Mouse (Mus musculus): ENCODE results near the gene Tet1. TPM values are rescaled to one million over a fixed set of nuclear protein-coding genes. Genes with fewer than 3 reads are reported as not detected.

The Tet1 gene
- polyA plus RNA-seq, 1 experiment = 231 TPM

DNA sequence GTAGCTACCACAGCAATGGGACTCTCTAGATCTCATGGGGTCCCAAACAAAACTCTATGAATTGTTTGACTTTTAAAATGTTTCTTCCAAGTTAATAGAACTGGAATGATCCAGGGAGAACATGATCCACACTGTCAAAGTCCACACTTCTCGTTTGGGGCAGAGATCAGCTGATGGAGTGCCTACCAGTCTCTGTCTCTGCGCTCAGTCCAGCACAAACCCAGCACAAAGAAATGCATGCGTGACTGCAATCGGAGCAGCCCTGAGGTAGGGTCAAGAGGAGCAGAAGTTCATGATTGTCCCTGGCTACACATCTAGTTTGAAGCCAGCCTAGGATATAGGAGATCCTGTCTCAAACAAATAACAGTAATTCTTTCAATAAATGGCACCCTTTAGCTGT is 85.4 kb downstream of the Tet1 start:
- peaks cover 92% of the 10 kb centered on the region for H3K36me3 ChIP-seq (ENCODE audit: control insufficient read depth, insufficient read depth, low read length, poor library complexity, severe bottlenecking)
- H3K4me1 ChIP-seq (ENCODE audit: control insufficient read depth, insufficient read depth, low read length) = no peaks in the 10 kb centered on the region
- H3K27ac ChIP-seq (ENCODE audit: insufficient read depth, low read length) = no peak overlapping the region
- no peak for TF ChIP-seq EP300 (IDR thresholded peaks at IDR 0.05; ENCODE audit: insufficient read depth, low read depth, low read length)
- H3K9ac ChIP-seq (ENCODE audit: low read depth, poor library complexity, severe bottlenecking) = no peak overlapping the region
- no peaks in the 10 kb centered on the region for H3K9me3 ChIP-seq (replicated peaks; ENCODE audit: control insufficient read depth, insufficient read depth, low read length, poor library complexity, severe bottlenecking)
- H3K4me3 ChIP-seq (ENCODE audit: low read depth, low read length) = no peak overlapping the region
- H3K27me3 ChIP-seq (ENCODE audit: control insufficient read depth, insufficient read depth, low read length, poor library complexity, severe bottlenecking) = no peaks in the 10 kb centered on the region

DNA sequence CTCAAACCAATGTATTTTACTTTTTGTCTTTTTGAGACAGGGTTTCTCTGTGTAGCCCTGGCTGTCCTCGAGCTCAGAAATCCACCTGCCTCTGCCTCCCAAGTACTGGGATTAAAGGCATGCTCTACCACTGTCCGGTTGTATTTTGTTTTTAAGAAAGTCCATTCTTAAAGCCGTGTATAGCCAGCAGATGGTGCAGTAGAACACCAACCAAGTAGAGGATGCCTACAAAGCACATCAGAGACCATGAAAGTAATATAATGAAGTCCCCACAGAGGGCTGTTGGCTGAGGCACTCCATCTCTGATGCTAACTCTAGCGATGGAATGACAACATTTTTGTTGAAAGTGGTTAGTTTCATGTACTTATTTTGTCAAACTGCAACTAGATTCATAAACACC is 98.8 kb downstream of the Tet1 start:
- H3K27ac ChIP-seq (ENCODE audit: insufficient read depth, low read length) = no peak overlapping the region
- peaks cover 93% of the 10 kb centered on the region for H3K36me3 ChIP-seq (ENCODE audit: control insufficient read depth, insufficient read depth, low read length, poor library complexity, severe bottlenecking)
- no peak for TF ChIP-seq POLR2A (IDR thresholded peaks at IDR 0.05; ENCODE audit: insufficient read depth, low read length)
- no peaks in the 10 kb centered on the region for H3K27me3 ChIP-seq (ENCODE audit: control insufficient read depth, insufficient read depth, low read length, poor library complexity, severe bottlenecking)
- no peak overlapping the region for H3K9ac ChIP-seq (ENCODE audit: low read depth, poor library complexity, severe bottlenecking)
- H3K4me3 ChIP-seq (ENCODE audit: low read depth, low read length) = no peak overlapping the region
- no peaks in the 10 kb centered on the region for H3K4me1 ChIP-seq (ENCODE audit: control insufficient read depth, insufficient read depth, low read length)
- no peaks in the 10 kb centered on the region for H3K9me3 ChIP-seq (replicated peaks; ENCODE audit: control insufficient read depth, insufficient read depth, low read length, poor library complexity, severe bottlenecking)

DNA sequence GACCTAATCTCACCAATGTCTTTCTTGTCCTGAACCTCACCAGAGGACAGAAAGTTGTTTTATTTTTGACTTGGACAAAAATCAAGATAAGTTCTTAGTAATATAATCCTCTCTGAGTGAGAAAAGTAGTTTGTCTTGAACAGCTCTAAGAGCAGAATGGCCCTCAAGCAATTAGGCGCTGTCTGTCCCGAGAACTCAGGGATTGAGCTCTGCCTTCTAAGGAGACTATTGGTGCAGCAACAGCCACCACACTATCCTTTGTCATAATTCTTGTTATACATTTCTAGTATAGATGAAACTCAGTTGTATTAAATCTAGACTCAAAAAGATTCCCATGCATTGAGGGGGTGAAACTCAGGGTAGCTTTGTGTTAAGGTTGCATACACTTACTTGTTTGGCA is 100.0 kb downstream of the Tet1 start:
- no peak overlapping the region for H3K9ac ChIP-seq (ENCODE audit: low read depth, poor library complexity, severe bottlenecking)
- H3K4me1 ChIP-seq (ENCODE audit: control insufficient read depth, insufficient read depth, low read length) = no peaks in the 10 kb centered on the region
- H3K9me3 ChIP-seq (replicated peaks; ENCODE audit: control insufficient read depth, insufficient read depth, low read length, poor library complexity, severe bottlenecking) = no peaks in the 10 kb centered on the region
- no peak overlapping the region for H3K4me3 ChIP-seq (ENCODE audit: low read depth, low read length)
- H3K36me3 ChIP-seq (ENCODE audit: control insufficient read depth, insufficient read depth, low read length, poor library complexity, severe bottlenecking) = peaks cover 84% of the 10 kb centered on the region
- no peak overlapping the region for H3K27ac ChIP-seq (ENCODE audit: insufficient read depth, low read length)
- no peaks in the 10 kb centered on the region for H3K27me3 ChIP-seq (ENCODE audit: control insufficient read depth, insufficient read depth, low read length, poor library complexity, severe bottlenecking)
- no peak for TF ChIP-seq POLR2A (IDR thresholded peaks at IDR 0.05; ENCODE audit: insufficient read depth, low read length)

DNA sequence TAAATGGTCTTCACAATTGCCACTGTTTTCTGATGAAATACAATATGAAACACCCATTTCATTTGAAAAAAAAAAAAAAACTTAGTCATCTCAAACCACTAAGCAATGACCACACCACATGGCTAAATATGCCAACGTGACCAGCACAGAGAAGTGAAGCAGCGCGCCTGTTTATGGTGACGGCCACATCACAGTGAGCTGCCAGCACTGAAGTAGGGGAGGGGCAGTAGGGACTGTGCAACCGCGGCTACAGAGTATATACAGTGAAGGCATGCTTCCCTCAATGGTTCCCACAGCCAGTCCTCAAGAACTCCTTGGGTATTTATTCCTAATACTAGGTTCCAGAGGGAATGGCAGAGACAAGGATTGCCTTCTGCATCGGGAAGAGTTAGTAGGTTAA is 100.5 kb downstream of the Tet1 start:
- peaks cover 80% of the 10 kb centered on the region for H3K36me3 ChIP-seq (ENCODE audit: control insufficient read depth, insufficient read depth, low read length, poor library complexity, severe bottlenecking)
- H3K4me1 ChIP-seq (ENCODE audit: control insufficient read depth, insufficient read depth, low read length) = no peaks in the 10 kb centered on the region
- H3K27me3 ChIP-seq (ENCODE audit: control insufficient read depth, insufficient read depth, low read length, poor library complexity, severe bottlenecking) = no peaks in the 10 kb centered on the region
- H3K9ac ChIP-seq (ENCODE audit: low read depth, poor library complexity, severe bottlenecking) = no peak overlapping the region
- TF ChIP-seq EP300 (IDR thresholded peaks at IDR 0.05; ENCODE audit: insufficient read depth, low read depth, low read length) (no peak), CTCF (IDR thresholded peaks at IDR 0.05; ENCODE audit: low read depth, low read length) (no peak), POLR2A (IDR thresholded peaks at IDR 0.05; ENCODE audit: insufficient read depth, low read length) (no peak)
- H3K9me3 ChIP-seq (replicated peaks; ENCODE audit: control insufficient read depth, insufficient read depth, low read length, poor library complexity, severe bottlenecking) = no peaks in the 10 kb centered on the region
- H3K4me3 ChIP-seq (ENCODE audit: low read depth, low read length) = no peak overlapping the region
- H3K27ac ChIP-seq (ENCODE audit: insufficient read depth, low read length) = no peak overlapping the region

DNA sequence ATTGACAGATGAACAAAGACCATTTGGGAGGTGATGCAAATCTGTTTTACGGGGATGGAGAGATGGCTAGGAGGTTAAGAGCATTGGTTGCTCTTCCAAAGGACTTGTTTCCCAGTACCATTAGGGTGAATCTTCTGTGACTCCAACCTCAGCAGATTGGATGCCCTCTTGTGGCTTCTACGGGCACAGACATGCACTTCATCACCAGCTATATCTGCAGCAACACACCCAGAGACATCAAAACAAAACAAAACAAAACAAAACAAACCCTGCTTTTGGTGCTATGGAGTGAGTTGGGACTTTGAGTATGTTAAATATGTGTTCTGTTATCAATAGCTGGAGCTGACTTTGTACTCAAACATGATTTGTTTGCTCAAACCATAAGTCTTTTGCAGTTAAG is 104.7 kb downstream of the Tet1 start:
- TF ChIP-seq CTCF (IDR thresholded peaks at IDR 0.05; ENCODE audit: low read depth, low read length) (peak; percentile 30), POLR2A (IDR thresholded peaks at IDR 0.05; ENCODE audit: insufficient read depth, low read length) (no peak)
- no peak overlapping the region for H3K27ac ChIP-seq (ENCODE audit: insufficient read depth, low read length)
- no peaks in the 10 kb centered on the region for H3K4me1 ChIP-seq (ENCODE audit: control insufficient read depth, insufficient read depth, low read length)
- no peaks in the 10 kb centered on the region for H3K9me3 ChIP-seq (replicated peaks; ENCODE audit: control insufficient read depth, insufficient read depth, low read length, poor library complexity, severe bottlenecking)
- no peak overlapping the region for H3K9ac ChIP-seq (ENCODE audit: low read depth, poor library complexity, severe bottlenecking)
- H3K27me3 ChIP-seq (ENCODE audit: control insufficient read depth, insufficient read depth, low read length, poor library complexity, severe bottlenecking) = no peaks in the 10 kb centered on the region
- no peak overlapping the region for H3K4me3 ChIP-seq (ENCODE audit: low read depth, low read length)
- H3K36me3 ChIP-seq (ENCODE audit: control insufficient read depth, insufficient read depth, low read length, poor library complexity, severe bottlenecking) = peaks cover 39% of the 10 kb centered on the region

DNA sequence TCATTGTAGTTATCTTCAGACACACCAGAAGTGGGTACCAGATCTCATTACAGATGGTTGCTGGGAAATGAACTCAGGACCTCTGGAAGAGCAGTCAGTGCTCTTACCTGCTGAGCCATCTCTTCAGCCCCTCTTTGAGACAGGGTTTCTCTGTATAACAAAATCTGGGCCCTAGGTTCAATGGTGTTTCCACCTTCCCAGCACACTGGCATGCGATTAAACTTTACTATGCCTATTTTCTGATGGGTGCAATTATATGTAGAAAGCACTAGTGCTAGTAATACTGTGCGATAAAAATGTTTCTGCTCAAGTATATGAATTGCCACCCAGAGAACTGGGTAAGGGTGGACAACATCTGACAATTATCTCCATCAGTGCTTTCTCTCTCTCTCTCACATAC is 105.5 kb downstream of the Tet1 start:
- TF ChIP-seq EP300 (IDR thresholded peaks at IDR 0.05; ENCODE audit: insufficient read depth, low read depth, low read length) = no peak
- TF ChIP-seq CTCF (IDR thresholded peaks at IDR 0.05; ENCODE audit: low read depth, low read length) = no peak
- no peak for TF ChIP-seq POLR2A (IDR thresholded peaks at IDR 0.05; ENCODE audit: insufficient read depth, low read length)
- Histone ChIP-seq H3K36me3 (ENCODE audit: control insufficient read depth, insufficient read depth, low read length, poor library complexity, severe bottlenecking) (peaks cover 32% of the 10 kb centered on the region), H3K27ac (ENCODE audit: insufficient read depth, low read length) (no peak overlapping the region), H3K27me3 (ENCODE audit: control insufficient read depth, insufficient read depth, low read length, poor library complexity, severe bottlenecking) (no peaks in the 10 kb centered on the region), H3K9ac (ENCODE audit: low read depth, poor library complexity, severe bottlenecking) (no peak overlapping the region), H3K9me3 (replicated peaks; ENCODE audit: control insufficient read depth, insufficient read depth, low read length, poor library complexity, severe bottlenecking) (no peaks in the 10 kb centered on the region), H3K4me3 (ENCODE audit: low read depth, low read length) (no peak overlapping the region), H3K4me1 (ENCODE audit: control insufficient read depth, insufficient read depth, low read length) (no peaks in the 10 kb centered on the region)

DNA sequence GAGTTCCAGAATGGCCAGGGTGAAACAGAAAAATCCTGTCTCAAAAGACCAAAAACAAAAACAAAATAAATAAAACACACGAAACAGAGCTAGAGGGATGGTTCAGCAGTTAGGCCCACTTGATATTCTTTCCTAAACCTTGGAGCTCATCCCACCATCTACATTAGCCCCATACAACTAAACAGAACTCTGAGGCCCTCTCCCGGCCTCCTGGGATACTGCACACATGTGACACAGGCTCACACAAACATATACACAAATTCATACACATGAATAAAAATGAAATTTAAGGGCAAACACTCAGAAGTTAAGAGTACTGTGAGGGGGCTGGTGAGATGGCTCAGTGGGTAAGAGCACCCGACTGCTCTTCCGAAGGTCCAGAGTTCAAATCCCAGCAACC is 114.6 kb downstream of the Tet1 start:
- H3K4me3 ChIP-seq (ENCODE audit: low read depth, low read length) = no peak overlapping the region
- peaks cover 12% of the 10 kb centered on the region for H3K36me3 ChIP-seq (ENCODE audit: control insufficient read depth, insufficient read depth, low read length, poor library complexity, severe bottlenecking)
- no peaks in the 10 kb centered on the region for H3K9me3 ChIP-seq (replicated peaks; ENCODE audit: control insufficient read depth, insufficient read depth, low read length, poor library complexity, severe bottlenecking)
- H3K9ac ChIP-seq (ENCODE audit: low read depth, poor library complexity, severe bottlenecking) = no peak overlapping the region
- peaks cover 1% of the 10 kb centered on the region for H3K4me1 ChIP-seq (ENCODE audit: control insufficient read depth, insufficient read depth, low read length)
- H3K27me3 ChIP-seq (ENCODE audit: control insufficient read depth, insufficient read depth, low read length, poor library complexity, severe bottlenecking) = no peaks in the 10 kb centered on the region
- H3K27ac ChIP-seq (ENCODE audit: insufficient read depth, low read length) = no peak overlapping the region; the same call in 1 of the 2 replicates
- TF ChIP-seq CTCF (IDR thresholded peaks at IDR 0.05; ENCODE audit: low read depth, low read length) (no peak), POLR2A (IDR thresholded peaks at IDR 0.05; ENCODE audit: insufficient read depth, low read length) (no peak), EP300 (IDR thresholded peaks at IDR 0.05; ENCODE audit: insufficient read depth, low read depth, low read length) (no peak)

Data from ES-Bruce4 (cell line).